Mouse (Mus musculus): ENCODE measurements around the gene Gm597. TPM values are rescaled to one million over a fixed set of nuclear protein-coding genes. Genes with fewer than 3 reads are reported as not detected.

Gm597 gene
- total RNA-seq (2022): not detected

DNA sequence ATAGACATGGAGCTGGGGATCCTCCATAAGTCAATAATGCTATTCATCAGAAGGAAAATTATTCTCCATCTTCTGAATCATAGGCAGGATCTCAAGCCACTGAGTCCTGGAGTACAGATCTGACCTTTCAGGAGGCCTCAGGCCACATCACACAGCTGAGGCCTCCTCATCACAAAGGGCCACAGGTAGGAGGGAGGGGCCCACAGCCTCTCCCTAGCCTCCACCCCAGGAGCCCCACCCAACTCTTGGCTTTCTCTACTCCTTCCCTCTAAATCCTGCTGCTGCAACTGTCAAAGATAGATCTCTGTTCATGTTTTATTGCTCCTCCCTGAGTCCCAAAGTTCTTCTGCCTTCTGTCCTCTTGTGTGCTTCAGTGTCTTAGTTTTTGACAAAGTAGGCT is at the start of gene Gm597:
Gm597 (minus strand) TSS at position 101 of the 400 bp plus-strand sequence.
- no peak for DNase-seq (ENCODE audit: low spot score in 2 of 2)

DNA sequence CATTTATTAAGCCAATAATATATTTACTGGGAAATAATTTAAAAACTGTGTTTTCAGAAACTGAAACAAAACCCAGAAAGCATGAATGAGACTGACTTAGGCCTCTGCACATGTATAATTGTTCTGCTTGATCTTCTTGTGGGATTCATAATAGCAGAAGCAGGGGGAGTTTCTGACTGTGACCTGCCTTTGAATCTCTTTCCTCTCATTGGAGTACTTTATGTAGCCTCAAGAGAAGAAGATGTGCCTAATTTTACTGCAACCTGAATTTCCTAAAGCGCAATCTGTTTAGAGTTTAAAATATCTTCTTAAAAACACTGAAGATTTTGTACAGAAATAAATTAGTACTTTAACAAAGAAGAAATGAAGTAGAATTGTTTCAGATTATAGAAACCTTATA is 27.6 kb upstream of the Gm597 start:
- DNase-seq (ENCODE audit: low spot score in 2 of 2): no peak

DNA sequence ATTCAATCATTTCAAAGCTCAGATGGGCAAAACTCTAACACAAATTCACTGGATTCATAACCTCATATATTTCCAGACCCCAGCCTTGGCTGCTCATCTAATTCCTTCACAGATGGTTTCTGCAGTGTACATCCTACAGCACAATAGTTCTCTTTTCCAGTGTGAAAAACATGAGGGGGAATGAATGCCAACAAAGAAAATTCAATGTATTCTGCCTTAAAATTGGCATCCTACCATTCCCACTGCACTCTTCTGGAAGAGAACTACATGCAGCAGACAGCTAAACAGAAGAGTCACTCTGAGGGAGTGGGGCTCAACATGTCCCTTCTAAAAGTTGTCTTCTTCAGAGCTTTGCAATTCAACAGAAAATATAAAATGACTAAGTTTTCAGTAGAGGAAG is 26.6 kb upstream of the Gm597 start:
- DNase-seq (ENCODE audit: low spot score in 2 of 2): no peak

DNA sequence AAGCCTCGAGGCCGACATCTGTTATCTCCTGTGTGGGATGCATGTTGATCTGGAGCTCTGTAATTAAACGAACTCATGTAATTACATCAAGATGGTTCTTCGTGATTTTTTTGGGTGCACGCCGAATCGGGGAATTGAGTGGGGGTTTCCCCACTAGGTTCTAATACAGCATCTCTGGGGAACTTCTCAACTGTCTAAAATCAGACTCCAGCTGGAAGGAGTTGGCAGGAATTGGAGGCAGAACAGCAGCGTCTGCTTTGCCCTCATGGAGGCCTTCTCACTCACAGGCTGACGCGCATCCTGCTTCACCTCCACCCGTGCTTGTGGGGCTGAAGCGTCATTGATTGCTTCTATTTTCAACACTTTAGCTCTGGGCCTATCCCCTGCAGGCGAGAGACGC is 20.8 kb upstream of the Gm597 start:
- DNase-seq (ENCODE audit: low spot score in 2 of 2): peak; percentile 32 to 45
